Mouse (Mus musculus) stomach, postnatal 0 days (tissue): ENCODE results near the gene Gsg1l.

ENCODE experiments used
- CTCF ChIP-seq: IDR thresholded peaks from 2 replicates; pipeline ENCODE4 v1.5.1; 2016; ENCODE audit warnings: antibody characterized with exemption, low read depth, mild to moderate bottlenecking, moderate library complexity
- EP300 ChIP-seq: optimal IDR thresholded peaks from 2 replicates; pipeline ENCODE3; 2016; ENCODE audit warnings: antibody characterized with exemption

DNA sequence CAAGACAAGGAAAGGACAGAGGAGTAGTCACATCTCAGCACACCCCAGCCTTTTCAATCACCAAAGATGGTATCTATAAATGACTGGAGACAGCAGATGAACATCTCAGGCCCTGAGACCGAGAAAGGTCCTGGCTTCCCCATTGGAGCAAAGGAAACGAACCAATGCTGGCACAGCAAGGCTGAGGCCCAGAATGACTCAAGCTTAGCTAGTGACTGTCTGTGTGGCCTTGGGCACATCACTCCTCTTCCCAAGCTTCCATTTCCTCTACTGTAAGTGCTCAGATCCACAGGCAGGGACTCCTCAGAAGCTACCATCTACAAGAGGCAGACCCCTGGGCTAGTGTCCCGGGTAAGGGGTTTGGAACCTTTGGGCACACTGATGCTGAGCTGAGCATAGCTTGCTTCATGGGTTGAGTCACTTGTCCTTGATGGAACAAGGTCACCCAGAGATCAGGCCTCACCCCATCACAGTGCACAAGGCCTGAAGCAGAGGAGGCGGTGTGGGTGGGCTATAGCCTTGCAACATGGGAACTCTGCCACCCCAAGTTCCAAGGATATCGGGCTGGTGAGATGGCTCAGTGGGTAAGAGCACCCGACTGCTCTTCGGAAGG, 17.1 kb upstream of the Gsg1l start:
- no peak for TF ChIP-seq EP300
- TF ChIP-seq CTCF = no peak
